Mouse (Mus musculus) B cell, adult 62 days (primary cell): ENCODE results near the gene Hspa1l. TPM values are rescaled to one million over a fixed set of nuclear protein-coding genes. Genes with fewer than 3 reads are reported as not detected.

ENCODE experiments used
- total RNA-seq: library from RNA; stranded (reverse); gene quantifications from 4 replicates; pipeline ENCODE4 v1.2.4, GENCODE M21; 2023

Gene Hspa1l
- 0.24 to 0.40 TPM in 2 of 4 replicates, not detected in the others for total RNA-seq

DNA sequence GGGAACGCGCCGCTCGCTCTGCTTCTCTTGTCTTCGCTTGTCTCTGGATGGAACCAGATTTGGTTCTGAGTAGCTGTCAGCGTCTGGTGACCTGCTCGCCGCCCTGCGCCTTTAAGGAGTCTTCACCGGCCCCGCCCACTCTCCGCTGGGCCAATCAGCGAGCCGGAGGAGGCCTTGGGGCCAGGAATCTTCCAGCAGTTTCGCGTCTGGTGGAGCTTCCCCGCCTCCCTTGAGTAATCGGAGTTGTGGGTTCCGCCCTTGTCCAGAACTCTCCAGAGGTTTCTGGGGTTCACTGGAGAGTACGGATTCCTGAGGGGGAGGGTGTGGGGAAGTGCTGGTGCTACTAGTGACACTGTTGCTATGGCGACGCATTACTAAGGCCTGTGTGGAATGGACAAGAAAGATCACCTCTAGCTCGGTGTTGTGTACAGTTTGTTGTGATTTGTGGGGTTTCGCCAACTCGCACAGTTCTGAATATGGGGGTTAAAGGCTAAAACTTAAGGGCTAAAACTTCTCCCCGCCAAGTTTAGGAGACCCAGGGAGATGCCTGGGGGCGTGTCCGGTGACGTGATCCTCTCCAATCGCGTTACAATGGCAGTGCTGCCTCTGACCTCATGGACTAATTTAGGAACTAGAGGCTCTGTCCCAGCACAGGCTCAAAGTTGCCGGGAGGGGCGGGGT is at the start of gene Hspa1l, which contains the start of gene Hspa1a:
Gene Hspa1l, plus strand, starts transcription at position 635 of the 681 bp plus-strand sequence.
Gene Hspa1a, minus strand, starts transcription at position 88 of the 681 bp plus-strand sequence.

DNA sequence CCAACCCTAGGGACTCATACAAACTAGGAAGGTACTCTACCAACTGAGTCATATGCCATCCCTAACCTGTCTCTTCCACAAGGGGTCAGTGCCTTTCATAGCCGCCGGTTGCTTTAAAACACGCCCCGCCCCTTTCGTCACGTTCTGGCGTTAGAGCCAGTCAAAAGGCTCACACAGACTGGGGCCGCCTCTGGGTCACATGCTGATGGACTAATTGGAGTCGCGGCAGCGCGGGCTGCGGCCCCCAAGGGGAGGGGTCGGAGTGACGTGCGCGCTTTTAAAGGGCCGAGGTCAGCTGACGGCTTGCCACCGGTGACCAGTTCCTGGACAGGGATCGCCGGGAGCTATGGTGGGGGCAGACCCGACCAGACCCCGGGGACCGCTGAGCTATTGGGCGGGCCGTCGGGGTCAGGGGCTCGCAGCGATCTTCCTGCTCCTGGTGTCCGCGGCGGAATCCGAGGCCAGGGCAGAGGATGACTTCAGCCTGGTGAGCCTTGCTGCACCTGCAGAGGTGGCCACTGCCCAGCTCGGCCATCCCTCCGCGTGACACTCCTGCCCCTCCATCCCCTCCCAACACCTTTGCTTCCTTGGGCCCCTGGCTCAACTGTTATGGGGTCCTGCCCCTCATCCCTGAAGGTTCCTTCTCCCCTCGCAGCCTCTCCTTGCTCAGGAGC is 41.3 kb upstream of the Hspa1l start, which contains the start of gene Neu1:
Gene Neu1, plus strand, starts transcription at position 193 of the 674 bp plus-strand sequence.

DNA sequence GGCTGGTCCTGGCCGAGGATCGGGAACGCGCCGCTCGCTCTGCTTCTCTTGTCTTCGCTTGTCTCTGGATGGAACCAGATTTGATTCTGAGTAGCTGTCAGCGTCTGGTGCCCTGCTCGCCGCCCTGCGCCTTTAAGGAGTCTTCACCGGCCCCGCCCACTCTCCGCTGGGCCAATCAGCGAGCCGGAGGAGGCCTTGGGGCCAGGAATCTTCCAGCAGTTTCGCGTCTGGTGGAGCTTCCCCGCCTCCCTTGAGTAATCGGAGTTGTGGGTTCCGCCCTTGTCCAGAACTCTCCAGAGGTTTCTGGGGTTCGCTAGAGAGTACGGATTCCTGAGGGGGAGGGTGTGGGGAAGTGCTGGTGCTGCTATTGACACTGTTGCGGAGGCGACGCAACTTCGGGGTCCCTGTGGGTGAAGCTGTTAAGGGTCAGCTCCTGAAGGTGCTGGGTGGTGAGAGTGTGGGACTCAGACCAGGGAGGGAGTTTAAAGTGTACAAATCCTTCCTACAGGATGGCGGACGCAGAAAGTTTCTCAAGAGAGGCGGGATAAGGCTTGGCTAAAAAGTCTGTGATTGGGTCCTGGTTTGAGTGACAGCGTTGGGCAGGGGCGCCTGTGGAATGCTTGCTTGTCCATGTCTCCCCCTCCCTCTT is 13.2 kb upstream of the Hspa1l start, which contains the start of gene Hspa1b:
Gene Hspa1b, minus strand, starts transcription at position 109 of the 649 bp plus-strand sequence.

DNA sequence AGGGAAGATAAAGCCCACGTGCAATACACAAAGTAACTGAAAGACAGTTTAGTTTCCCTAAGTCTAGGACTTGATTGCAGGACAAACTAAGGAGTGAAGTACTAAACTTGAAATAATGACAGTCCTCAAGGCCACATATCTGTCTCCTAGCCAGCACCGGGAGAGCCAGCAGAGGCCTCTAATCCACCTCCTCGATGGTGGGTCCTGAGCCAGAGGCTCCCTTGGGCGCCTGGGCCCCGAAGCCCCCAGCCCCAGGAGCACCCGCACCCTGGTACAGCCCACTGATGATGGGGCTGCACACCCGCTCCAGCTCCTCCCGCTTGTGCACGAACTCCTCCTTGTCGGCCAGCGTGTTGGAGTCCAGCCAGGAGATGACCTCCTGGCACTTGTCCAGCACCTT is 2.7 kb upstream of the Hspa1l start, which contains the start of gene Gm20481:
Gene Gm20481, plus strand, starts transcription at position 91 of the 400 bp plus-strand sequence.

DNA sequence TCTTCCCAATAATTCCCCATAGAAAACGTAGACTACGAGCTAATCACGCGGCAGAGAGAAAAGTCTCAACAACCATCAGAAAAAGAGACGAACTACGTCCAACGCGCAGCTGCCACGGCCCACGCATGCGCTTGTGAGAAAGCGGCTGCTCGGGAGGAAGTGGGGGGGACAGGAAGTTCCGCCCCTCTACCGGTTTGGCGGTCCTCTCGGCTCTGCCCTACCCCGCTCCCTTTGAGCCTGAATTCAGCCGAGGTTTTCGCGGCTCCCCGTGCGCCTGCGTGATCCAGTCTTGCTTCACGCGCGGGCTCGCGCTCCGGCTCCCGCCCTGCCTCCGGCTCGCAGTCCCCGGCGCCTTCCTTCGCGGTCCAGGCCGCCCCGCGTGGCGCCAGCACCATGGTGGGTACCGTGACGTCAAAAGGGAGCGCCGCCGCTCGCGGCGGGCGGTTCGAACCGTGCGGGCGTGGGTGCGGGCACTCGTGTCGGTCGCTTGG is 9.2 kb downstream of the Hspa1l start, which contains the start of gene Lsm2:
Gene Lsm2, plus strand, starts transcription at position 173 of the 491 bp plus-strand sequence.

DNA sequence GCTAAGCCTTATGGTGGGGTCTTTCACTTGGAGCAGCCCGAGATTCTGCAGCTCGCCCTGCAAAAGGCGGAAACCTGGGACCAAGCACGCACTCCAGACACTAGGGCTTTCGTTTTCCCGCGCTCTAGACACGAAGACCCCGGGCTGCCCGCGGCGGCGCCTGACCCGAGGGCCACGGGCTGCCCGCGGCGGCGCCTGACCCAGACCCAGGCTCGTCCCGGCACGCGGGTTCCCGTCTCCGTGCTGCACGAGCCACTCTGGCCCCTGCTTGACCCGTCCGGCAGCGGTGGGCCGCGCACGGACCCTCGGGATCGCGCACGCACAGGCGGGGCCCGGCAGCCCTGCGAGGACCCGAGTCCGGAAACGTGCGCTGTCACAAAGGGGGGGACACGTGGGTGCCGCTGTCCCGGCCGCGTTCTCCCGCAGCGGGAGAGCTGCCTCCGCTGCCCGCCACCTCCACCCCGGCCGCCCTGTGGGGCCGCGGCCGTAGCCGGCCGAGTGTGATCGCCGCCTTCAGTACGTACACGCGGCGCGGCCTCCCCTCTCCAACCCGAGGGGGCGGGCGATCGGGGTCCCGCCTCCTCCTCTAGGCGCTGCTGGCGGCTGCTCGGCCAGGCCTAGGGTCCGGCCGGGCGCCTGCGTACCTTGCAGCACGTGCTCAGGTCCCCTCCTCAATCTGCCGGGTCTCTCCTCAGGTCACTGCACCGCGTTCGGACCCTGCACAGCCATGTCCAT is 28.4 kb downstream of the Hspa1l start, which contains the start of gene Vars:
Gene Vars, plus strand, starts transcription at position 271 of the 735 bp plus-strand sequence.

DNA sequence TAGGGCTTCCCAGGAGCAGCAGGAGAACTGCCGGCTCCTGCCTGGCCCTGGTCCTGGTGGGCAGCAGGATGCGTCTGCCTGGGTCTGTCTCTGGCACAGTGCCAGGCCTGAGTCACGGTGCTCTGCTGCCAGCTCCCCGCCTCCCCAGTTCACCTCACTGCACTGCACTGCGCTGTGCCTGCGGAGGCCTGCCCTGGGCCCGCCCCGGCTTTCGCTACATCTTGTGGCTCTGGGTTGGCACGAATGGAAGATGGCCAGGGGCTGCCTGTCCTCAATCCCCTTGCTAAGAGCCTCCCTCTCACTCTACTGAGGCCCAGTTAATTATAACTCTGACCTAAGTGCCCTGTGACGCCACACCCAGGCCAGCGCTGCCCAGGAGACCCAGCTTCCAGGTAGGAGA is 43.9 kb downstream of the Hspa1l start, which contains the start of gene Vwa7:
Gene Vwa7, plus strand, starts transcription at position 204 of the 400 bp plus-strand sequence.

DNA sequence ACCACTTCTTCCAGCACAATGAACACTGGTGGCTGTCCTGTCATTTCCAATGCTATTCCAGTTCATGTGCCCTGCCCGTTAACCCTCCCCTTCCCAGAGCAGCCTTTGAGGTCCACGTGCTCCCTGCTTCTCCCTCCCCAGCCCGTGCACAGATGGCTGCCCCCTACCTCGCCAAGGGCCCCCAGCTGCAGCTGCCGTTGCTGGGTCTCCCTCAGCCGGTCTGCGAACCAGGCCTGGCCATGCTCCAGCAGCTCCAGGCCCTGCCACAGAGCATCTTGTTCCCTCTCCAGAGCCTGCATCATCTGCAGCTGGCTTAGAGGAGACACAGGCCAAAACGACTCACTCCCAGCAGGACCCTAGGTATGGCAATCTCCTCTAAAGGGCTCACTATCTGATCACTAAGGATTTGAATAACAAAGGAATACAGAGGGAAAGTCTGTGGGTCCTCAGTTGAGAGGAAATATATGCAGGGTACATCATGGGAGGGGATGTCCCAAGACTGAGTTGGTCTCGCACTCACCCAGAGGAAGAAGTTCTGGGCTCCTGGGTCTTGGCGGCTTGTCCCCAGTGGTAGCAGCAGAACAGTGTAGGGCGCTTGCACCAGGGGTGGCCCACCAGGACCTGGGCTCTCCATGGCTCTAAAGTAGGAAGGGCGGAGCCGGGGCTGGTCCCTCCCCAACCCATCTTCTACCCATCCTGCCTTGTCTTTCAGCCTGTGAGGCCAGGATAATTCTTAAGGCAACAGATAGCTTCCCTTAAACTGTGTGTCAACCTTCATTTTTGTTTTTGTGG is 55.0 kb downstream of the Hspa1l start, which contains the start of gene Sapcd1:
Gene Sapcd1, minus strand, starts transcription at position 740 of the 792 bp plus-strand sequence.

Other genes starting within 250 kb of the Hspa1l start
- 1.5 to 2.8 TPM (median 2.1 TPM) in 4 replicates for gene C4b, start 228.8 kb upstream of the Hspa1l start, total RNA-seq
- not detected in 4 replicates for gene Cyp21a1, start 168.1 kb upstream of the Hspa1l start, total RNA-seq
- gene Stk19, start 135.8 kb upstream of the Hspa1l start, total RNA-seq: 70.2 to 78.8 TPM (median 74.6 TPM) in 4 replicates
- 83.3 to 87.2 TPM (median 86.2 TPM) in 4 replicates for gene Dxo, start 135.7 kb upstream of the Hspa1l start, total RNA-seq
- gene Skiv2l, start 122.5 kb upstream of the Hspa1l start, total RNA-seq: 99.2 to 119 TPM (median 104 TPM) in 4 replicates
- 31.6 to 38.4 TPM (median 32.6 TPM) in 4 replicates for gene Nelfe, start 122.3 kb upstream of the Hspa1l start, total RNA-seq
- gene Cfb, start 110.2 kb upstream of the Hspa1l start, total RNA-seq: 0.60 TPM in 1 of 4 replicates, not detected in the others
- 11.5 to 12.8 TPM (median 11.9 TPM) in 4 replicates for gene Zbtb12, start 93.2 kb upstream of the Hspa1l start, total RNA-seq
- not detected in 4 replicates for gene Gm20547, start 90.7 kb upstream of the Hspa1l start, total RNA-seq
- gene C2, start 74.4 kb upstream of the Hspa1l start, total RNA-seq: 1.6 to 3.1 TPM (median 3.1 TPM) in 4 replicates
- 145 to 166 TPM (median 150 TPM) in 4 replicates for gene Ehmt2, start 74.2 kb upstream of the Hspa1l start, total RNA-seq
- gene Slc44a4, start 58.2 kb upstream of the Hspa1l start, total RNA-seq: not detected in 4 replicates
- gene Neu1, start 41.5 kb upstream of the Hspa1l start, total RNA-seq: 91.5 to 104 TPM (median 98.0 TPM) in 4 replicates
- gene Hspa1b, start 13.5 kb upstream of the Hspa1l start, total RNA-seq: 143 to 677 TPM (median 225 TPM) in 4 replicates
- gene Gm20481, start 2.8 kb upstream of the Hspa1l start, total RNA-seq: 1.1 TPM in 1 of 4 replicates, not detected in the others
- 69.3 to 362 TPM (median 119 TPM) in 4 replicates for gene Hspa1a, start 547 bp upstream of the Hspa1l start, total RNA-seq
- 27.8 to 35.0 TPM (median 28.9 TPM) in 4 replicates for gene Lsm2, start 9.2 kb downstream of the Hspa1l start, total RNA-seq
- gene Vars, start 28.3 kb downstream of the Hspa1l start, total RNA-seq: 237 to 278 TPM (median 258 TPM) in 4 replicates
- 0.28 to 0.52 TPM (median 0.30 TPM) in 4 replicates for gene Vwa7, start 43.9 kb downstream of the Hspa1l start, total RNA-seq
- gene Sapcd1, start 55.3 kb downstream of the Hspa1l start, total RNA-seq: 3.0 to 6.4 TPM (median 4.1 TPM) in 4 replicates
- 8.7 to 15.9 TPM (median 11.2 TPM) in 4 replicates for gene Msh5, start 74.0 kb downstream of the Hspa1l start, total RNA-seq
- 185 to 195 TPM (median 191 TPM) in 4 replicates for gene Clic1, start 77.3 kb downstream of the Hspa1l start, total RNA-seq
- 2.2 to 6.0 TPM (median 4.3 TPM) in 4 replicates for gene Ddah2, start 86.3 kb downstream of the Hspa1l start, total RNA-seq
- gene Ly6g6c, start 92.7 kb downstream of the Hspa1l start, total RNA-seq: not detected in 4 replicates
- gene Mpig6b, start 93.5 kb downstream of the Hspa1l start, total RNA-seq: not detected in 4 replicates
- not detected in 4 replicates for gene Ly6g6e, start 104.2 kb downstream of the Hspa1l start, total RNA-seq
- not detected in 4 replicates for gene Ly6g6d, start 105.4 kb downstream of the Hspa1l start, total RNA-seq
- not detected in 4 replicates for gene Ly6g6f, start 112.9 kb downstream of the Hspa1l start, total RNA-seq
- 72.8 to 85.6 TPM (median 76.5 TPM) in 4 replicates for gene Abhd16a, start 116.6 kb downstream of the Hspa1l start, total RNA-seq
- gene Ly6g5c, start 135.6 kb downstream of the Hspa1l start, total RNA-seq: not detected in 4 replicates
- gene Ly6g5b, start 142.7 kb downstream of the Hspa1l start, total RNA-seq: 0.66 to 1.6 TPM (median 1.3 TPM) in 4 replicates
- gene Gpank1, start 148.8 kb downstream of the Hspa1l start, total RNA-seq: 19.6 to 24.1 TPM (median 22.1 TPM) in 4 replicates
- 114 to 130 TPM (median 122 TPM) in 4 replicates for gene Csnk2b, start 149.3 kb downstream of the Hspa1l start, total RNA-seq
- gene D17H6S53E, start 153.7 kb downstream of the Hspa1l start, total RNA-seq: 12.0 to 17.1 TPM (median 14.5 TPM) in 4 replicates
- gene Apom, start 159.3 kb downstream of the Hspa1l start, total RNA-seq: 1.2 to 1.6 TPM in 2 of 4 replicates, not detected in the others
- 465 to 496 TPM (median 476 TPM) in 4 replicates for gene Bag6, start 162.5 kb downstream of the Hspa1l start, total RNA-seq
- gene Prrc2a, start 192.2 kb downstream of the Hspa1l start, total RNA-seq: 337 to 364 TPM (median 345 TPM) in 4 replicates
- 2.7 to 6.9 TPM (median 4.0 TPM) in 4 replicates for gene Aif1, start 203.4 kb downstream of the Hspa1l start, total RNA-seq
- 33.5 to 53.9 TPM (median 46.9 TPM) in 4 replicates for gene Lst1, start 215.7 kb downstream of the Hspa1l start, total RNA-seq
- gene Ltb, start 221.7 kb downstream of the Hspa1l start, total RNA-seq: 591 to 612 TPM (median 606 TPM) in 4 replicates
- gene Tnf, start 229.3 kb downstream of the Hspa1l start, total RNA-seq: 9.1 to 13.6 TPM (median 11.4 TPM) in 4 replicates
- 39.2 to 45.1 TPM (median 41.7 TPM) in 4 replicates for gene Lta, start 232.6 kb downstream of the Hspa1l start, total RNA-seq
- gene Gm16181, start 248.1 kb downstream of the Hspa1l start, total RNA-seq: not detected in 4 replicates